Mouse (Mus musculus) kidney, adult 2 months (tissue): ENCODE data around the gene Uqcr11.

ENCODE experiments used
- CTCF ChIP-seq: fragments of 200-500 bp; conservative IDR thresholded peaks from 2 replicates; pipeline ENCODE4 v1.5.1; 2011; ENCODE audit warnings: low read depth, mild to moderate bottlenecking, control low read depth, low read length, moderate library complexity, mixed read lengths; ENCODE audit not compliant: insufficient read depth, insufficient read length
- POLR2A ChIP-seq: fragments of 200-500 bp; IDR thresholded peaks from one replicate; pipeline ENCODE4 v1.6.1; 2011; ENCODE audit warnings: low read depth, low read length, control low read depth

DNA sequence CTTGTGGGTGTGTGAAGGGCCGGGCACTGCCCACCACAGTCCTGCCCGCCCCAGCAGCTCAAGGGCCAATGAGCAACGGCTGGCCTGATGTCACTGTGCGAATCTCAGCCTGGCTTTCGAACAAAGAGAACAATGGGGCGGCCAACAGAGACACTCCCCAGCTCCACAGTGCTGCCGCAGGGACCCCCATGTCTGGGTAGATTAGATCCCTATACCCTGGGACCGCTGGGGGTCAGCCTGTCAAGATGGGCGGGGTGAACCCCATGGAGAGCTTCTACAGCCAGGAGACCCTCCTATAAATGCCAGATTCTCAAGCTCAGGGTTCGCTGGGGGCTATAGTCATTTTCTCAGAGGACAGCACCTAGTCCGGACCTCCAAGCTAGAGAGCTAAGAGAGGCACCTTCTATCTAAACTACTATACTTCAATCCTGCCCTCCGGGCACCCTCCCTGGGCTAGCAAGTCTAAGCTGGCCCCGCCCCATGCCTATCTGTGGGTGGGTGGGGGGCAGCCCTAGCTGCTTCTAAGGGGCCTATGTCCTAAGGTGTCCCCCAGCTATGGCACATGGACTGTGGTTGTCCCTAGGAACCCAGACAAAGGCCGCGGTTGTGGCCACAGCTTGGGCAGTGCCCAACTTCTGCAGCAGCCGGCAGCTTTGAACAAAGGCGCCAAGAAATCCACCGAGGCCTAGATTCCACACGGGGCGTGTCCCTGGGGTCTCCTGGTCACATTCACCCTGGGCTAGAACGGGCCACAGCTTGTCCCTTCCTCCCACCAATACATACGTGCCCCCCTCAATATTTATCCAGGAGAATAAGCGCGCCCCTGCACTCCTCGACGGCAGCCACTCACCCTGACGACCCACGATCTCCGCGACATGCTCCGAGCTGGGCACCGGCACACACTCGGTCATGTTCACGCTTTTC lies 20.6 kb downstream of the Uqcr11 start:
- TF ChIP-seq CTCF (no peak), POLR2A (no peak)
